Mouse (Mus musculus): ENCODE results near the gene Mta1.

DNA sequence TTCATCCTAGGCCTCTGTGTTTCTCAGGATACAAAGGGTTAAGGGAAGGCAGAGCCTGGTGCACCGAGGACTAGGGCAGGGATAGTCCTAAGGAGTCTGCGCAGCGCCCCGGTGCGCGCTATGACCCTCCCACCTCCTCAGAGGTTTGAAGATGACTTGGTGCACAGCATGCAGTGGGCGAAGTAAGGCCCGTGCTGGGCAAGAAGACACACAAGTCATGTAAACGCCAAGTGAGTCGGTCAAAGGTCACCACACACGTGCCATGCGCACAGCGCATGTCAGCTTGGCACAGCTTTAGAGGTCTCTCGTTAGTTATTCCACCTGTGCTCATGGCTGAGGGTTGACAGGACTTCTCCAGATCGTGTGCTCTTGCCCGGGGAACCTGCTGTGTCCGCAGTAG is 8.0 kb upstream of the Mta1 start:
- TF ChIP-seq FLI1 (IDR thresholded peaks at IDR 0.05; ENCODE audit: low read length): no peak
- TF ChIP-seq GATA1 (IDR thresholded peaks at IDR 0.05; ENCODE audit: borderline replicate concordance, low read length): no peak

All from megakaryocyte, embryonic 14.5 days (primary cell).